Mouse (Mus musculus) kidney, embryonic 15.5 days (tissue): ENCODE data around the gene Atp6v0a4. TPM values are rescaled to one million over a fixed set of nuclear protein-coding genes. Genes with fewer than 3 reads are reported as not detected.

ENCODE experiments used
- ATAC-seq: fragments of 200-750 bp; cut with Nextera tagmentation; replicated peaks from 2 replicates; pipeline ENCODE4 v1.8.0; 2017; ENCODE audit warnings: moderate TSS enrichment; ENCODE audit not compliant: low FRiP score
- H3K27ac ChIP-seq: fragments of 300-500 bp; sonication (generic); 2 replicates; pipeline ENCODE4 v1.5.1; 2015; ENCODE audit warnings: mild to moderate bottlenecking, inconsistent platforms
- H3K27me3 ChIP-seq: fragments of 300-500 bp; sonication (generic); 2 replicates; pipeline ENCODE4 v1.6.1; 2015; ENCODE audit warnings: inconsistent platforms
- H3K36me3 ChIP-seq: fragments of 300-500 bp; sonication (generic); 2 replicates; pipeline ENCODE4 v1.6.1; 2015; ENCODE audit warnings: inconsistent platforms
- H3K4me1 ChIP-seq: fragments of 300-500 bp; sonication (generic); 2 replicates; pipeline ENCODE4 v1.6.1; 2015; ENCODE audit warnings: inconsistent platforms
- H3K4me2 ChIP-seq: fragments of 300-500 bp; sonication (generic); 2 replicates; pipeline ENCODE4 v1.6.1; 2015; ENCODE audit warnings: moderate library complexity, mild to moderate bottlenecking, inconsistent platforms
- H3K4me3 ChIP-seq: fragments of 300-500 bp; sonication (generic); replicated peaks from 2 replicates; pipeline ENCODE4 v1.5.1; 2015; ENCODE audit warnings: mild to moderate bottlenecking, inconsistent platforms
- H3K9ac ChIP-seq: fragments of 300-500 bp; sonication (generic); 2 replicates; pipeline ENCODE4 v1.6.1; 2015; ENCODE audit warnings: mild to moderate bottlenecking, inconsistent platforms
- H3K9me3 ChIP-seq: fragments of 300-500 bp; sonication (generic); replicated peaks from 2 replicates; pipeline ENCODE4 v1.6.1; 2016; ENCODE audit warnings: inconsistent platforms
- WGBS: fragments of 180-500 bp; shearing (Covaris S2); methylation state at CpG from one replicate; pipeline ENCODE4 v1.1.7; 2015; ENCODE audit warnings: mixed read lengths; 5-methylcytosine and 5-hydroxymethylcytosine counted together
- polyA plus RNA-seq: library from polyadenylated mRNA; unstranded; fragments of >200 nt; fragmentation: Nextera tagmentation; extraction: Ambion mirVana; gene quantifications from 2 replicates; pipeline ENCODE4 v1.2.1, GENCODE M21; 2015

Gene Atp6v0a4
- polyA plus RNA-seq, 1 experiment from 2014 or later = 12.6 TPM

DNA sequence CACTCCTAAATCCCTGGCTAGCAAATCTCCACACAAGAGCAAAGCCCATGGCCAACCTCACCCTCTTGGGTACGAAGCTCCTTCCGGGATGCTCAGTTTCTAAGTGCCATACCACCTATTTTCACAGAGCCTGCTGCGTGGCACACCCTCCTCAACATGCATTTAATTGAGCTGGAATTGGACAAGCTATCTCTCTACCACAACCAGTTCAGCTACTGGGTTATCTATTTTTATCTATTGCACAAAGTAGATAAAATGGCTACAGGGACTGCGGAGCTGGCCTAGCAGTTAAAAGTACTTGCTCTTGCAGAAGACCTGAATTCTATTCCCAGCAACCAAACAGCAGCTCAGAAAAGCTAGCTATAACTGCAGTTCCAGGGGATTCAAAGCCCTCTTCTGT, 53.1 kb downstream of the Atp6v0a4 start:
- no peak for ATAC-seq
- peaks cover 4% of the 10 kb centered on the region; the same call in 1 of the 2 replicates for H3K9me3 ChIP-seq
- no peak overlapping the region for H3K27ac ChIP-seq
- 87% methylated on average over 4 of the region's 4 CpGs for WGBS
- peaks cover 14% of the 10 kb centered on the region for H3K4me1 ChIP-seq
- H3K36me3 ChIP-seq = 0 out of 2 replicates have a peak, but pooled peaks cover 2% of the 10 kb centered on the region
- H3K9ac ChIP-seq = no peak overlapping the region
- no peak overlapping the region for H3K4me2 ChIP-seq
- no peak overlapping the region for H3K4me3 ChIP-seq
- no peaks in the 10 kb centered on the region for H3K27me3 ChIP-seq

- H3K4me2 ChIP-seq = peak overlapping the region; percentile 16; the same call in 1 of the 2 replicates
- peak; percentile 84 for ATAC-seq
- H3K27me3 ChIP-seq = no peaks in the 10 kb centered on the region
- no peak overlapping the region for H3K4me3 ChIP-seq
- 0% methylated on average over 5 of the region's 5 CpGs for WGBS
- peaks cover 18% of the 10 kb centered on the region for H3K4me1 ChIP-seq
- H3K36me3 ChIP-seq = peaks cover 6% of the 10 kb centered on the region; the same call in 1 of the 2 replicates
- H3K27ac ChIP-seq = peak overlapping the region; percentile 48; the same call in 1 of the 2 replicates
- H3K9ac ChIP-seq = no peak overlapping the region
- H3K9me3 ChIP-seq = peaks cover 5% of the 10 kb centered on the region; the same call in 1 of the 2 replicates
These were observed 58.2 kb downstream of the Atp6v0a4 start for GRCm38 (mm10) chr6:38066215-38066614.

GRCm38 (mm10) chr6:38065501-38066122, 58.8 kb downstream of the Atp6v0a4 start:
- peak; percentile 44; the same call in 1 of the 2 replicates for ATAC-seq

GRCm38 (mm10) chr6:38065122-38065500, 59.3 kb downstream of the Atp6v0a4 start:
- no peak overlapping the region for H3K9ac ChIP-seq
- H3K27me3 ChIP-seq = no peaks in the 10 kb centered on the region
- no peak overlapping the region for H3K4me3 ChIP-seq
- H3K4me1 ChIP-seq = peaks cover 12% of the 10 kb centered on the region
- peaks cover 5% of the 10 kb centered on the region; the same call in 1 of the 2 replicates for H3K9me3 ChIP-seq
- H3K36me3 ChIP-seq = peaks cover 6% of the 10 kb centered on the region; the same call in 1 of the 2 replicates
- no peak overlapping the region for H3K27ac ChIP-seq
- WGBS = 59% methylated on average over 3 of the region's 3 CpGs
- H3K4me2 ChIP-seq = no peak overlapping the region
- ATAC-seq = no peak

More at GRCm38 (mm10) chr6:38065501-38066122, 58.8 kb downstream of the Atp6v0a4 start:
- WGBS = 69% methylated on average over 11 of the region's 11 CpGs
- H3K27me3 ChIP-seq = no peaks in the 10 kb centered on the region
- H3K4me1 ChIP-seq = peaks cover 13% of the 10 kb centered on the region
- peaks cover 6% of the 10 kb centered on the region; the same call in 1 of the 2 replicates for H3K36me3 ChIP-seq
- peak overlapping the region; percentile 48; the same call in 1 of the 2 replicates for H3K27ac ChIP-seq
- H3K9ac ChIP-seq = no peak overlapping the region
- H3K4me2 ChIP-seq = peak overlapping the region; percentile 16; the same call in 1 of the 2 replicates
- peaks cover 5% of the 10 kb centered on the region; the same call in 1 of the 2 replicates for H3K9me3 ChIP-seq
- no peak overlapping the region for H3K4me3 ChIP-seq

DNA sequence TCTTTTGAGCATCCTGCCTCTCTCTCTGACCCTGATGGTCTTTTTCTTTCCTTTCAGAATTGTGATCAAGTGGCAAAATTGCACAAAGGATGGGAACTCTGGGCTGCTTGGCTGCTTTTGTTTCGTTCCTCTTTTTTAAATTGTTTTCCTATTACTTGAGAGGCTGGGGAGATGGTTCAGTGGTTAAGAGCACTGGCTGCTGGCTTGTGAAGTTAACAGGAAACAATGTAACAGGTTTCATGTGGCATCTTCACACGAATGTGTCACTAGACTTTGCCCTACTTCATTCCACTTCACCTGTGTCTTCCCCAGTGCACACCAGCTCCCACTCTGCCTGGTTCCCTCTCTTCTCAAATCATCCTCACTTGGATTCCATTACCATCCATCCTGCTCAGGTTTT, 59.8 kb downstream of the Atp6v0a4 start:
- no peak overlapping the region for H3K27ac ChIP-seq
- ATAC-seq = no peak
- no peak overlapping the region for H3K4me2 ChIP-seq
- no peaks in the 10 kb centered on the region for H3K27me3 ChIP-seq
- 69% methylated on average over 2 of the region's 2 CpGs for WGBS
- peaks cover 12% of the 10 kb centered on the region for H3K4me1 ChIP-seq
- peaks cover 5% of the 10 kb centered on the region; the same call in 1 of the 2 replicates for H3K9me3 ChIP-seq
- H3K9ac ChIP-seq = no peak overlapping the region
- peaks cover 6% of the 10 kb centered on the region; the same call in 1 of the 2 replicates for H3K36me3 ChIP-seq
- no peak overlapping the region for H3K4me3 ChIP-seq

GRCm38 (mm10) chr6:38058805-38059204, 65.6 kb downstream of the Atp6v0a4 start:
- WGBS = 59% methylated on average over 5 of the region's 5 CpGs
- no peak for ATAC-seq
- no peak overlapping the region for H3K4me3 ChIP-seq

DNA sequence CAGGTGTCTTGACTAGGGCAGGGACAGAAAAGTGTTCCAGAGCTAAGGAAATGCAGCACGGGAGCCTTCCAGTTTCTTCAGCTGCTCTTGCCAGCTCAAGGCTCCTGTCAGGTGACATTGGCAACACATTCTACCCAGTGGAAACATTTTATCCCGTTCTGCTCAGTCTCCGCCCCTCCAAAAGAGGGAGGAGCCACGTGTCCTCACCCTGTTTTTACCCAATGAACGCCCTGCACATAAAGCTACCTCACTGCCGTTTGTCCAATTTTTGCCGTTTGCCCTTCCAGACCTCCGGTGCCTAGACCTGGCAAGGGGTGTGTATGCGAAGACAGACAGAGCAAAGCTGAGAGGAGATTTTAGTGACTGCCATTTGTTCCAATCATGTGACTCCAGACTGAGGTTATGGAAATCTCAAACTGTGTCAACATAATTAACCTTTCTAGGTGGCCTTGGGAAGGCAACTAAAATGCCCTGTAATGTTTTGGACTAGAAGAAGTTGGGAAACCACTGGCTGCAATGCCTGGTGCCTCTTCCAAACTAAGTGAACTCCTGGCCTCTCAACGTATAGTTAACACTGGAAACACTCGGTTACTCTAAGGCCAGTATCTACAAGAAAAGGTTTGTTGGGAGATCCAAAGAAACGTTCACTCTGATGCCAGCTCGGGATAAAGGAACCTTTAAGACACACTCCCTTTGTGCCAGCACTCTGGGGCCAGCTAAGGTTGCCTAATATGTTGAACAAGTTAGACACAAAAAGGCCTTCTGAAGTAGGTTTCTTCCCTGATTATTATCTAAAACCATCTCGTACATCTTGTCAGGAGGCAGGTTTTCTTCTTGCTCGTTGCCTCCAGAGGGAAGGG, 68.7 kb downstream of the Atp6v0a4 start:
- no peak for ATAC-seq
- H3K9ac ChIP-seq = no peak overlapping the region
- no peak overlapping the region for H3K4me2 ChIP-seq
- H3K27me3 ChIP-seq = no peaks in the 10 kb centered on the region
- no peak overlapping the region for H3K4me3 ChIP-seq
- H3K36me3 ChIP-seq = no peaks in the 10 kb centered on the region
- H3K27ac ChIP-seq = no peak overlapping the region
- H3K9me3 ChIP-seq = no peaks in the 10 kb centered on the region
- 82% methylated on average over 15 of the region's 15 CpGs for WGBS
- peaks cover 6% of the 10 kb centered on the region for H3K4me1 ChIP-seq

More at GRCm38 (mm10) chr6:38058805-38059204, 65.6 kb downstream of the Atp6v0a4 start:
- no peak overlapping the region for H3K4me2 ChIP-seq
- H3K9me3 ChIP-seq = peaks cover 5% of the 10 kb centered on the region; the same call in 1 of the 2 replicates
- no peaks in the 10 kb centered on the region for H3K27me3 ChIP-seq
- H3K4me1 ChIP-seq = no peaks in the 10 kb centered on the region
- H3K27ac ChIP-seq = no peak overlapping the region
- H3K9ac ChIP-seq = no peak overlapping the region
- H3K36me3 ChIP-seq = peaks cover 6% of the 10 kb centered on the region; the same call in 1 of the 2 replicates

GRCm38 (mm10) chr6:38049601-38050000, 74.8 kb downstream of the Atp6v0a4 start:
- no peak overlapping the region for H3K9ac ChIP-seq
- WGBS = 83% methylated on average over 6 of the region's 6 CpGs
- no peaks in the 10 kb centered on the region for H3K27me3 ChIP-seq
- ATAC-seq = no peak
- H3K27ac ChIP-seq = peak overlapping the region; percentile 90
- H3K9me3 ChIP-seq = no peaks in the 10 kb centered on the region
- H3K4me2 ChIP-seq = no peak overlapping the region
- H3K36me3 ChIP-seq = no peaks in the 10 kb centered on the region
- H3K4me1 ChIP-seq = peaks cover 45% of the 10 kb centered on the region
- H3K4me3 ChIP-seq = no peak overlapping the region

DNA sequence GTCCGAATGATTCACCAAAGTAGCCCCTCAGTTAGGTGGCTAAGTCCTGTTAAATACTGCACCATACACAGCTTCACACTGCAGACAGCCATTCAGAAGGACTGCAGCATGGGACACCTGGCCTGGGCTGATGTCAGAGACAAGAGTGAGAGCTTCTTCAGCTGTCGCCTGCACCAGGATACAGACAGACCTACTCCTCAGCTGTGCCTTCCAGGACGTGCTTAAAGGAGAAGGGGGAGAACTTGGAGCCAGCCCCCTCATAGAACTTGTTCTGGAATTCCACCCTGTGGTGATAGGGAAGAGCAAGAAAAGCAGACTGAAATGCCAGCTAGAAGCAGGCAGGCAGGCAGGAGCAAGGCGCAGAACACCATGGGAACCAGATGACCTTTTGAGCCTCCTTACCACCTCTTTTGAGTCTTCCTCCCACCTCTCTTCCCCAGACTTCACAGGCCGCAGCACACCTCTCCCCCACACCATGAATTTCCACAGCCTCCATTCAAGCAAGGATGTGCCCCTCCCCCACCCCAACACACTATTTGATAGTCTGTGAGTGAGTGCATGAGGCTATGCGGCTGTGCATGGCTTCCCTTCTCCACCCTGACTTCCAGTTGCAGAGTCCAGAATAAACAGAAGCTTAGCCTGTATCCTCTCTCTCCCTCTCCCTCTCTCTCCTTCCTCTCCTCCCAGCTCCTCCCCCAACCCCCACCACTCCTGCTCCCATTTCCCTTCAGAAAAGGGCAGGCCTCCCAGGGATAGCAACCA, 75.4 kb downstream of the Atp6v0a4 start:
- ATAC-seq = peak; percentile 86
- peaks cover 45% of the 10 kb centered on the region for H3K4me1 ChIP-seq
- no peaks in the 10 kb centered on the region for H3K27me3 ChIP-seq
- H3K4me2 ChIP-seq = no peak overlapping the region
- H3K9me3 ChIP-seq = no peaks in the 10 kb centered on the region
- no peaks in the 10 kb centered on the region for H3K36me3 ChIP-seq
- peak overlapping the region; percentile 90 for H3K27ac ChIP-seq
- no peak overlapping the region for H3K9ac ChIP-seq
- no peak overlapping the region for H3K4me3 ChIP-seq
- 27% methylated on average over 6 of the region's 6 CpGs for WGBS

DNA sequence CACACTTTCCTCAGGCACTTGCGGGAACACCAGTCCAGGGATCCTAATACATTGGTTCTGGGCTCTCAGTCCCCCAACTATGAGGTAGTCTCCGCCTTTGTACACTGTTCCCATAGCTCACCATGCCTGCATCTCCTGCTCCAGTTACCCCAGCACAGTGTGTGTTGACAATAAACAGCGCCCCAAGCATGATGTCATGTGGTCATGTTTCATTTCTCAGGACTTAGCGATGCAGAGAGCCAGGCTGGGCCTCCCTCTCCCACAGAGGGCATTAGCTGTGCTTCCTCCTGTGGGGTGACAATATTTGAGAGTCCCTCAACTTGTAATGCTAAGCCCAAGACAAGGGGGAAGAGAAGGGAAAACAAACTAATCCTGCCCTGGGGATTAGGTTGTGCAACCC, 76.4 kb downstream of the Atp6v0a4 start:
- no peak overlapping the region for H3K9ac ChIP-seq
- H3K4me1 ChIP-seq = peaks cover 45% of the 10 kb centered on the region
- H3K36me3 ChIP-seq = no peaks in the 10 kb centered on the region
- peak overlapping the region; percentile 90 for H3K27ac ChIP-seq
- no peak overlapping the region for H3K4me2 ChIP-seq
- ATAC-seq = no peak
- no peak overlapping the region for H3K4me3 ChIP-seq
- H3K27me3 ChIP-seq = no peaks in the 10 kb centered on the region
- 66% methylated on average over 4 of the region's 4 CpGs for WGBS
- H3K9me3 ChIP-seq = no peaks in the 10 kb centered on the region

GRCm38 (mm10) chr6:38046838-38047237, 77.5 kb downstream of the Atp6v0a4 start, which contains the start of gene Svopl:
Gene Svopl (minus strand): TSS chr6:38046996.
- ATAC-seq = no peak
- Histone ChIP-seq H3K9me3 (no peaks in the 10 kb centered on the region), H3K4me3 (no peak within 1 kb of the TSS; the same call in 1 of the 2 replicates), H3K4me2 (peak within 1 kb of the TSS; percentile 23), H3K9ac (no peak within 1 kb of the TSS), H3K4me1 (peaks cover 45% of the 10 kb centered on the region), H3K27me3 (no peaks in the 10 kb centered on the region), H3K36me3 (no peaks in the 10 kb centered on the region), H3K27ac (peak within 1 kb of the TSS; percentile 90)
- 17% methylated on average over 6 of the region's 6 CpGs for WGBS
